Mouse (Mus musculus): ENCODE data around the gene Pdxdc1. TPM values are rescaled to one million over a fixed set of nuclear protein-coding genes. Genes with fewer than 3 reads are reported as not detected.
"Not testable (repeated sequence)": the region's sequence is repeated elsewhere in the genome, so short reads cannot be mapped to it uniquely, and the experiment has no call there.

The Pdxdc1 gene
- polyA plus RNA-seq, 1 experiment from 2014 or later = 72.1 TPM

DNA sequence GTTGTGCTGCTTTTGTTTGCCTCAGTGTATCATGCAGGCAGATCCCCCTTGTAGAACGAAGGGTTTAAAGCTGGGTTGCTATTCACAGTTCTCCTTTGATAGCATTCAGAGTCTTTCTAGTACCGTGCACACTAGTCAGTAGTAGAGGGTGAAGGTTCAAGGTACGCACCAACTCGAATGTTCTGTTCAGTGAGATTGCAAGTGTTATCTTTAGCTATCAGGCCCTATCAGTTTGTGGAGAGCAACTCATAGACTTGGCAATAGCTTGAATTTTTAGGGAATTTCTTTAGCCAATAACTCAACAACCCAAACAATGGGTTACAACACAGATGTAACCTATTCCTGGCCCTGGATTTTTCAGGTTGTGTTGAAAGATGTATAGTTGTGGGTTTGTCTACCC, 101.7 kb downstream of the Pdxdc1 start:
- Histone ChIP-seq H3K27me3 (no peaks in the 10 kb centered on the region), H3K27ac (no peak overlapping the region), H3K9ac (no peak overlapping the region), H3K4me3 (replicated peaks) (no peak overlapping the region), H3K36me3 (replicated peaks) (peaks cover 89% of the 10 kb centered on the region), H3K9me3 (no peaks in the 10 kb centered on the region), H3K4me1 (no peaks in the 10 kb centered on the region), H3K4me2 (no peak overlapping the region)
- no peak for ATAC-seq (ENCODE audit: low FRiP score)
- WGBS = 96% methylated on average over 4 of the region's 4 CpGs

DNA sequence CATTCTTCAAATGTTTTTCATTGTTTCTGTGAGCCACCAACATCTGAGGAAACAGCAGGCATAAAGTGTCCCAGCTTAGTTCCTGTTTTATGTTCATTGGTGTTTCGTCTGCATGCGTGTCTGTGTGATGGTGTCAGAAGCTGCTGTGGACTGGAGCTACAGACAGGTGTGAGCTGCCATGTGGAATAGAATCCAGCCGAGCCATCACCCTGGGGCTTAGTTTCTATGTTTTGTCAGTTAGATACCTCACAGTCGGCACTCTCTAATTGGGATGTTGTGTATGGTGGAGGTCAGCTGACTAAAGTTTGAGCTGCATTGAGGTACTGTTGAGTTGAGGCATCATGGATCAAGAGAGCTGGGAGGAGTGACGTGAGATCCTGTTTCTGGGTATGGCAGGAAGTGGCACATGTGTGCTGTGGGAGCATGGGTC, 106.2 kb downstream of the Pdxdc1 start:
- Histone ChIP-seq H3K9ac (no peak overlapping the region), H3K27ac (no peak overlapping the region), H3K9me3 (no peaks in the 10 kb centered on the region), H3K36me3 (replicated peaks) (peaks cover 93% of the 10 kb centered on the region), H3K4me3 (replicated peaks) (no peak overlapping the region), H3K27me3 (no peaks in the 10 kb centered on the region), H3K4me2 (no peak overlapping the region), H3K4me1 (no peaks in the 10 kb centered on the region)
- 95% methylated on average over 5 of the region's 5 CpGs for WGBS
- no peak for ATAC-seq (ENCODE audit: low FRiP score)

DNA sequence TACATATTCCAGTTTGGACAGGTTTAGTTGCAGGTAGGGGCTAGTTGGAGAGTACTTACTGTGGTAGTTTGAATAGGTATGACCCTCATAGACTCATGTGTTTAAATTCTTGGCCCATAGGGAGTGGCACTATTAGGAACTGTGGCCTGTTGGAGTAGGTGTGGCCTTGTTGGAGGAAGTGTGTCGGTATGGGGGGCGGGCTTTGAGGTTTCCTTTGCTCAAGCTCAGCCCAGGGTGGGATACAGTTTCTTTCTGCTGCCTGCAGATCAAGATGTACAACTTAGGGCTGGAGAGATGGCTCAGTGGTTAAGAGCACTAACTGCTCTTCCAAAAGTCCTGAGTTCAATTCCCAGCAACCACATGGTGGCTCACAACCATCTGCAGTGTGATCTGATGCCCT, 109.5 kb downstream of the Pdxdc1 start:
- not testable (repeated sequence) for ATAC-seq (ENCODE audit: low FRiP score); H3K4me1 ChIP-seq; H3K9me3 ChIP-seq; H3K9ac ChIP-seq; H3K4me3 ChIP-seq (replicated peaks); H3K27ac ChIP-seq; H3K27me3 ChIP-seq; H3K4me2 ChIP-seq
- WGBS = 100% methylated on average over 2 of the region's 2 CpGs
- peaks cover 93% of the 10 kb centered on the region for H3K36me3 ChIP-seq (replicated peaks)

DNA sequence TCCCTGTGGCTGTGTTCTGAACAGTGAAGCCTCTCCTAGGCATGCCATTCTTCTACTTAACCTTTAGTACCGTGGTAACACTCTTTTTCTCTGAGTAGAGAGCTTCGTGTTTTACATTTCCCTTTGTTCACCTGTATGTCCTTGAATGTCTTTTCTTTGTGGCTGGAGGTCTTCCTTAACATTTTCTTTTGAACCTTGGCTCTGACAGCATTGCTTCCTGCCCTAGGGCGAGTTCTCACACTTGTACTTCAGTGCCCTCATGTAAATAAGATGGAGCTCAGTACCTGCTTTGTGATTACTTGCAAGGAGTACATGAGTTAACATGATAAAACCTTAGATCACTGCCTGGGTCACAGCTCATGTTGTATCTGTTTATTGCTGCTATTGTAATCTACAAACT, 117.0 kb downstream of the Pdxdc1 start:
- peaks cover 14% of the 10 kb centered on the region for H3K4me1 ChIP-seq
- H3K4me3 ChIP-seq (replicated peaks) = no peak overlapping the region
- H3K27me3 ChIP-seq = no peaks in the 10 kb centered on the region
- 87% methylated on average over 3 of the region's 3 CpGs for WGBS
- no peak overlapping the region for H3K4me2 ChIP-seq
- no peaks in the 10 kb centered on the region for H3K9me3 ChIP-seq
- no peak overlapping the region for H3K9ac ChIP-seq
- ATAC-seq (ENCODE audit: low FRiP score) = no peak
- no peak overlapping the region for H3K27ac ChIP-seq
- H3K36me3 ChIP-seq (replicated peaks) = peaks cover 67% of the 10 kb centered on the region

Small RNA genes lying within 50 kb of the gene (microRNA-seq; reads per million reads assigned to microRNA genes)
- not detected for gene Gm27734

Other genes starting within 250 kb of the Pdxdc1 start
- gene Parn, start 235.0 kb downstream of the Pdxdc1 start, polyA plus RNA-seq (2016; fragmentation: Nextera tagmentation; extraction: Ambion mirVana) = 38.2 and 40.2 TPM in 2 replicates
- 41.3 and 41.7 TPM in 2 replicates for gene Bfar, start 231.3 kb downstream of the Pdxdc1 start, polyA plus RNA-seq (2016; fragmentation: Nextera tagmentation; extraction: Ambion mirVana)
- 9.0 and 9.3 TPM in 2 replicates for gene 3110001I22Rik, start 231.2 kb downstream of the Pdxdc1 start, polyA plus RNA-seq (2016; fragmentation: Nextera tagmentation; extraction: Ambion mirVana)
- gene Pla2g10, start 172.1 kb downstream of the Pdxdc1 start, polyA plus RNA-seq (2016; fragmentation: Nextera tagmentation; extraction: Ambion mirVana) = 0.17 and 0.23 TPM in 2 replicates
- gene Rrn3, start 122.4 kb downstream of the Pdxdc1 start, polyA plus RNA-seq (2016; fragmentation: Nextera tagmentation; extraction: Ambion mirVana) = 114 and 118 TPM in 2 replicates
- 177 and 186 TPM in 2 replicates for gene Ntan1, start 84.3 kb downstream of the Pdxdc1 start, polyA plus RNA-seq (2016; fragmentation: Nextera tagmentation; extraction: Ambion mirVana)
- gene Mpv17l, start within 50 bp of the Pdxdc1 start, polyA plus RNA-seq (2016; fragmentation: Nextera tagmentation; extraction: Ambion mirVana) = 3.6 and 4.7 TPM in 2 replicates
- gene 2900011O08Rik, start 83.5 kb upstream of the Pdxdc1 start, polyA plus RNA-seq (2016; fragmentation: Nextera tagmentation; extraction: Ambion mirVana) = 40.9 and 45.5 TPM in 2 replicates
- 0.88 and 1.5 TPM in 2 replicates for gene Ifitm7, start 83.8 kb upstream of the Pdxdc1 start, polyA plus RNA-seq (2016; fragmentation: Nextera tagmentation; extraction: Ambion mirVana)

Measured in forebrain, embryonic 12.5 days (tissue).